Mouse (Mus musculus): Measurements from ENCODE around the gene Crispld2. TPM values are rescaled to one million over a fixed set of nuclear protein-coding genes. Genes with fewer than 3 reads are reported as not detected.

Crispld2 gene
- polyA plus RNA-seq, 1 experiment: 8.4 TPM

GRCm38 (mm10) chr8:120054833-120055232, 62.6 kb downstream of the Crispld2 start:
- WGBS: 76% methylated on average over 3 of the region's 3 CpGs
- no peak for DNase-seq (ENCODE audit: low read depth, low spot score)

GRCm38 (mm10) chr8:120057078-120057477, 64.8 kb downstream of the Crispld2 start:
- 66% methylated on average over 2 of the region's 2 CpGs for WGBS
- no peak for DNase-seq (ENCODE audit: low read depth, low spot score)

- DNase-seq (ENCODE audit: low read depth, low spot score): no peak
- WGBS: 89% methylated on average over 14 of the region's 14 CpGs
Measured at GRCm38 (mm10) chr8:120062742-120063141, 70.5 kb downstream of the Crispld2 start.

- DNase-seq (ENCODE audit: low read depth, low spot score): no peak
- WGBS: 76% methylated on average over 3 of the region's 3 CpGs
Measured at GRCm38 (mm10) chr8:120063326-120063725, 71.1 kb downstream of the Crispld2 start.

- DNase-seq (ENCODE audit: low read depth, low spot score): no peak
- WGBS: 91% methylated on average over 8 of the region's 8 CpGs
Measured at GRCm38 (mm10) chr8:120065611-120066010, 73.4 kb downstream of the Crispld2 start.

GRCm38 (mm10) chr8:120066226-120066625, 74.0 kb downstream of the Crispld2 start:
- WGBS: 64% methylated on average over 4 of the region's 4 CpGs
- no peak for DNase-seq (ENCODE audit: low read depth, low spot score)

GRCm38 (mm10) chr8:120067936-120068668, 75.9 kb downstream of the Crispld2 start:
- no peak for DNase-seq (ENCODE audit: low read depth, low spot score)
- 56% methylated on average over 19 of the region's 19 CpGs for WGBS

- WGBS: 30% methylated on average over 4 of the region's 4 CpGs
- peak; percentile 43 for DNase-seq (ENCODE audit: low read depth, low spot score)
Measured at GRCm38 (mm10) chr8:120071684-120072083, 79.4 kb downstream of the Crispld2 start.

GRCm38 (mm10) chr8:120072259-120072658, 80.0 kb downstream of the Crispld2 start:
- 81% methylated on average over 9 of the region's 9 CpGs for WGBS
- no peak for DNase-seq (ENCODE audit: low read depth, low spot score)

- no peak for DNase-seq (ENCODE audit: low read depth, low spot score)
- 76% methylated on average over 8 of the region's 8 CpGs for WGBS
Measured at GRCm38 (mm10) chr8:120072827-120073226, 80.6 kb downstream of the Crispld2 start.

GRCm38 (mm10) chr8:120074516-120074915, 82.3 kb downstream of the Crispld2 start:
- DNase-seq (ENCODE audit: low read depth, low spot score): no peak
- 48% methylated on average over 6 of the region's 6 CpGs for WGBS

GRCm38 (mm10) chr8:120075347-120075746, 83.1 kb downstream of the Crispld2 start:
- no peak for DNase-seq (ENCODE audit: low read depth, low spot score)
- WGBS: 34% methylated on average over 6 of the region's 6 CpGs

GRCm38 (mm10) chr8:120078080-120078479, 85.8 kb downstream of the Crispld2 start:
- WGBS: 3% methylated on average over 10 of the region's 10 CpGs

GRCm38 (mm10) chr8:120079361-120079760, 87.1 kb downstream of the Crispld2 start:
- 76% methylated on average over 5 of the region's 5 CpGs for WGBS
- DNase-seq (ENCODE audit: low read depth, low spot score): no peak

More at GRCm38 (mm10) chr8:120078080-120078479, 85.8 kb downstream of the Crispld2 start:
- peak; percentile 57 for DNase-seq (ENCODE audit: low read depth, low spot score)

GRCm38 (mm10) chr8:120083261-120083660, 91.0 kb downstream of the Crispld2 start:
- DNase-seq (ENCODE audit: low read depth, low spot score): no peak
- WGBS: 93% methylated on average over 8 of the region's 8 CpGs

GRCm38 (mm10) chr8:120084783-120085182, 92.5 kb downstream of the Crispld2 start:
- 90% methylated on average over 8 of the region's 8 CpGs for WGBS

GRCm38 (mm10) chr8:120089511-120089910, 97.3 kb downstream of the Crispld2 start:
- peak; percentile 55 for DNase-seq (ENCODE audit: low read depth, low spot score)
- 37% methylated on average over 7 of the region's 7 CpGs for WGBS

More at GRCm38 (mm10) chr8:120084783-120085182, 92.5 kb downstream of the Crispld2 start:
- DNase-seq (ENCODE audit: low read depth, low spot score): no peak

- DNase-seq (ENCODE audit: low read depth, low spot score): no peak
- 96% methylated on average over 3 of the region's 3 CpGs for WGBS
Measured at GRCm38 (mm10) chr8:120091032-120091431, 98.8 kb downstream of the Crispld2 start.

- DNase-seq (ENCODE audit: low read depth, low spot score): no peak
- WGBS: 97% methylated on average over 3 of the region's 3 CpGs
Measured at GRCm38 (mm10) chr8:120093103-120093502, 100.9 kb downstream of the Crispld2 start.

GRCm38 (mm10) chr8:120094801-120095200, 102.6 kb downstream of the Crispld2 start:
- 25% methylated on average over 10 of the region's 10 CpGs for WGBS
- no peak for DNase-seq (ENCODE audit: low read depth, low spot score)

GRCm38 (mm10) chr8:120096486-120096885, 104.2 kb downstream of the Crispld2 start:
- WGBS: 26% methylated on average over 2 of the region's 2 CpGs
- DNase-seq (ENCODE audit: low read depth, low spot score): peak; percentile 76
